Mouse (Mus musculus) heart, postnatal 0 days (tissue): ENCODE measurements at regions not wholly inside any gene's neighbourhood (a gene's known extent, or its start where the extent isn't known, plus 50 kb on each side); places are given as distances from the start of the nearest gene placed in this dataset.

Experiments
- CTCF ChIP-seq: IDR thresholded peaks from 2 replicates; pipeline ENCODE4 v1.5.1; 2016; ENCODE audit warnings: antibody characterized with exemption, control low read depth, low read depth
- EP300 ChIP-seq: IDR thresholded peaks from 2 replicates; pipeline ENCODE4 v1.6.1; 2016; ENCODE audit warnings: antibody characterized with exemption, low read depth

DNA sequence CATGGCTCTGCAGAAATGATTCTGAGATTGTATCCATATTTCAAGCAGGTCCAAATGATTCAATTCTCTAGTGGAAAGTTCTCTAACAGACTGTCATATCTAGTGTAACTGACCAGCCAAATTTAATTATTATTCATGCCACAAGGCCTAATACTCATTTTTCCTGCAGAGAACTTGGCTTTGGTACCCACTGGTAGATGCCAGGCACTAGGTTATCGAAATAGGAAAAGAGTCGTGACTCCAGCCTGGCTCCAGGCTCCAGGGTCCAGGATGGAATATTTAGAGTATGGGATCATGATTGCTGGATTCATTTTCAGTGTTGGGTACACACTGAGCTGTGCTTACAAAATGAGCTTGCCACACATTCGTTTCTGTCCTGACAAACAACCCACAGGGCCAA is 452.4 kb upstream of the Got2 start:
- no peak for TF ChIP-seq CTCF
- TF ChIP-seq EP300: no peak
